In genomic region chr10:4430826-4431225, GRCm38 (mm10) we compare ENCODE assay signal across 8 mouse cellular contexts. TPM values are rescaled to one million over a fixed set of nuclear protein-coding genes. Genes with fewer than 3 reads are reported as not detected.
DNase-seq lines count a peak whose midpoint lies in the region; ATAC-seq lines count a peak whose summit lies in the region.

No protein-coding gene starts in this region.

- H3K36me3 ChIP-seq in forebrain, embryonic 10.5 days (replicated peaks) = peaks cover 36% of the 10 kb centered on the region
- H3K36me3 ChIP-seq in forebrain, embryonic 11.5 days (ENCODE audit: control insufficient read depth, insufficient read depth, low read length) = no peaks in the 10 kb centered on the region
- peaks cover 11% of the 10 kb centered on the region for H3K36me3 ChIP-seq in forebrain, embryonic 15.5 days
- H3K36me3 ChIP-seq in macrophage (ENCODE audit: inconsistent target) = peaks cover 25% of the 10 kb centered on the region

- H3K79me2 ChIP-seq in macrophage (ENCODE audit: inconsistent target) = peaks cover 42% of the 10 kb centered on the region

- no peak overlapping the region for H3K4me2 ChIP-seq in forebrain, embryonic 11.5 days (ENCODE audit: low read depth, low read length, severe bottlenecking)
- peak overlapping the region; percentile 68; the same call in 1 of the 2 replicates for H3K4me2 ChIP-seq in forebrain, embryonic 15.5 days (replicated peaks)

- peaks cover 20% of the 10 kb centered on the region for H3K4me1 ChIP-seq in forebrain, embryonic 10.5 days
- H3K4me1 ChIP-seq in forebrain, embryonic 11.5 days (replicated peaks; ENCODE audit: control insufficient read depth, insufficient read depth, low read length) = peaks cover 2% of the 10 kb centered on the region; the same call in 1 of the 2 replicates
- peaks cover 22% of the 10 kb centered on the region for H3K4me1 ChIP-seq in forebrain, embryonic 15.5 days

- no peak overlapping the region for H3K27ac ChIP-seq in forebrain, embryonic 10.5 days
- no peak overlapping the region for H3K27ac ChIP-seq in forebrain, embryonic 11.5 days (ENCODE audit: low read depth, low read length)
- H3K27ac ChIP-seq in forebrain, embryonic 15.5 days (replicated peaks) = no peak overlapping the region
- H3K27ac ChIP-seq in macrophage = peak overlapping the region; percentile 91

- H3K9ac ChIP-seq in forebrain, embryonic 11.5 days (ENCODE audit: low read length) = no peak overlapping the region
- peak overlapping the region; percentile 79; the same call in 1 of the 2 replicates for H3K9ac ChIP-seq in forebrain, embryonic 15.5 days (replicated peaks)

- WGBS in forebrain, embryonic 10.5 days = 95% methylated on average over 3 of the region's 3 CpGs
- WGBS in forebrain, embryonic 11.5 days = 88% methylated on average over 3 of the region's 3 CpGs
- 78% methylated on average over 3 of the region's 3 CpGs for WGBS in forebrain, embryonic 15.5 days
- WGBS in macrophage (ENCODE audit: missing documents) = 94% methylated on average over 3 of the region's 3 CpGs

- H3K27me3 ChIP-seq in forebrain, embryonic 10.5 days (ENCODE audit: poor library complexity, severe bottlenecking) = no peaks in the 10 kb centered on the region
- H3K27me3 ChIP-seq in forebrain, embryonic 11.5 days (ENCODE audit: control insufficient read depth, insufficient read depth, low read length) = no peaks in the 10 kb centered on the region
- no peaks in the 10 kb centered on the region for H3K27me3 ChIP-seq in forebrain, embryonic 15.5 days

- no peaks in the 10 kb centered on the region for H3K9me3 ChIP-seq in forebrain, embryonic 10.5 days
- no peaks in the 10 kb centered on the region for H3K9me3 ChIP-seq in forebrain, embryonic 11.5 days (ENCODE audit: control insufficient read depth, low read length)
- H3K9me3 ChIP-seq in forebrain, embryonic 15.5 days = no peaks in the 10 kb centered on the region

- no peak for ATAC-seq in forebrain, embryonic 11.5 days (replicated peaks; ENCODE audit: low FRiP score)
- ATAC-seq in forebrain, embryonic 15.5 days (replicated peaks) = no peak

- DNase-seq in forebrain, embryonic 10.5 days (ENCODE audit: extremely low spot score, low spot score) = no peak
- no peak for DNase-seq in forebrain, embryonic 11.5 days (ENCODE audit: low spot score)
- DNase-seq in MN1 (ENCODE audit: low spot score) = peak; percentile 76
- peak; percentile 34 for DNase-seq in kidney, adult 18-20 months
- DNase-seq in urinary bladder, postnatal 25 days (ENCODE audit: low spot score) = no peak
- no peak for DNase-seq in spleen, postnatal 4 days (ENCODE audit: low spot score in 2 of 2)

- peak overlapping the region; percentile 68 for H3K4me3 ChIP-seq in forebrain, embryonic 10.5 days
- H3K4me3 ChIP-seq in forebrain, embryonic 11.5 days (ENCODE audit: low read depth, low read length) = no peak overlapping the region
- no peak overlapping the region for H3K4me3 ChIP-seq in forebrain, embryonic 15.5 days
- peak overlapping the region; percentile 88 for H3K4me3 ChIP-seq in macrophage (ENCODE audit: inconsistent target)

RNA-seq across cellular contexts. Expression of gene Rmnd1, which starts 1.4 kb away (rescaled TPM):
- 48.5 and 50.1 TPM in 2 replicates for polyA plus RNA-seq in forebrain, embryonic 10.5 days (2016; fragmentation: Nextera tagmentation; extraction: Ambion mirVana)
- polyA plus RNA-seq in forebrain, embryonic 11.5 days (2014; fragmentation: Nextera tagmentation; extraction: Ambion mirVana) = 52.5 and 67.0 TPM in 2 replicates
- 51.7 and 59.2 TPM in 2 replicates for polyA plus RNA-seq in forebrain, embryonic 15.5 days (2015; fragmentation: Nextera tagmentation; extraction: Ambion mirVana)
- total RNA-seq in macrophage (2018; cell fraction: chromatin; rRNA removed) = 100 to 1,000 TPM in 24 of 26 experiments, 10 to 100 TPM in 2; 73.6 to 411 (median 262) TPM
- 10 to 100 TPM; 10.5 to 42.8 (median 26.5) TPM for total RNA-seq in macrophage (2018; cell fraction: cytosol; rRNA removed)
- total RNA-seq in macrophage (2018; cell fraction: nucleus; rRNA removed) = 100 to 1,000 TPM in 20 of 26 experiments, 10 to 100 TPM in 6; 66.3 to 408 (median 181) TPM
- polyA plus RNA-seq in macrophage (2018) = 23.4 to 43.3 TPM (median 41.0 TPM) in 3 replicates

RNA-seq across cellular contexts. Expression of gene Armt1, which starts 1.4 kb away (rescaled TPM):
- polyA plus RNA-seq in forebrain, embryonic 10.5 days (2016; fragmentation: Nextera tagmentation; extraction: Ambion mirVana) = 33.5 and 34.1 TPM in 2 replicates
- 27.6 and 32.6 TPM in 2 replicates for polyA plus RNA-seq in forebrain, embryonic 11.5 days (2014; fragmentation: Nextera tagmentation; extraction: Ambion mirVana)
- 14.3 and 15.0 TPM in 2 replicates for polyA plus RNA-seq in forebrain, embryonic 15.5 days (2015; fragmentation: Nextera tagmentation; extraction: Ambion mirVana)
- 10 to 100 TPM in 18 of 26 experiments, 1 to 10 TPM in 8; 3.4 to 46.6 (median 18.8) TPM for total RNA-seq in macrophage (2018; cell fraction: chromatin; rRNA removed)
- total RNA-seq in macrophage (2018; cell fraction: cytosol; rRNA removed) = 10 to 100 TPM in 7 of 26 experiments, 1 to 10 TPM in 19; 3.6 to 13.2 (median 9.0) TPM
- 10 to 100 TPM in 13 of 26 experiments, 1 to 10 TPM in 13; 4.0 to 34.2 (median 10.0) TPM for total RNA-seq in macrophage (2018; cell fraction: nucleus; rRNA removed)
- polyA plus RNA-seq in macrophage (2018) = 10.8 to 12.4 TPM (median 11.5 TPM) in 3 replicates

RNA-seq across cellular contexts. Expression of gene Zbtb2, which starts 42.9 kb away (rescaled TPM):
- 19.7 and 21.6 TPM in 2 replicates for polyA plus RNA-seq in forebrain, embryonic 10.5 days (2016; fragmentation: Nextera tagmentation; extraction: Ambion mirVana)
- 21.2 and 21.8 TPM in 2 replicates for polyA plus RNA-seq in forebrain, embryonic 11.5 days (2014; fragmentation: Nextera tagmentation; extraction: Ambion mirVana)
- polyA plus RNA-seq in forebrain, embryonic 15.5 days (2015; fragmentation: Nextera tagmentation; extraction: Ambion mirVana) = 17.8 and 18.4 TPM in 2 replicates
- total RNA-seq in macrophage (2018; cell fraction: chromatin; rRNA removed) = 10 to 100 TPM in 14 of 26 experiments, 1 to 10 TPM in 12; 4.9 to 20.0 (median 10.4) TPM
- total RNA-seq in macrophage (2018; cell fraction: cytosol; rRNA removed) = 10 to 100 TPM in 14 of 26 experiments, 1 to 10 TPM in 12; 5.4 to 15.2 (median 10.3) TPM
- 10 to 100 TPM in 19 of 26 experiments, 1 to 10 TPM in 7; 6.0 to 24.5 (median 11.3) TPM for total RNA-seq in macrophage (2018; cell fraction: nucleus; rRNA removed)
- 8.1 to 9.6 TPM (median 8.4 TPM) in 3 replicates for polyA plus RNA-seq in macrophage (2018)

RNA-seq across cellular contexts. Expression of gene Ccdc170, which starts 51.5 kb away (rescaled TPM):
- polyA plus RNA-seq in forebrain, embryonic 10.5 days (2016; fragmentation: Nextera tagmentation; extraction: Ambion mirVana) = not detected in 2 replicates
- polyA plus RNA-seq in forebrain, embryonic 11.5 days (2014; fragmentation: Nextera tagmentation; extraction: Ambion mirVana) = not detected in 2 replicates
- 0.24 and 0.32 TPM in 2 replicates for polyA plus RNA-seq in forebrain, embryonic 15.5 days (2015; fragmentation: Nextera tagmentation; extraction: Ambion mirVana)
- total RNA-seq in macrophage (2018; cell fraction: chromatin; rRNA removed) = under 1 TPM in 6 of 26 experiments, not detected in 20; 0.29 to 0.92 (median 0.53) TPM
- under 1 TPM in 4 of 26 experiments, not detected in 22; 0.06 to 0.10 (median 0.07) TPM for total RNA-seq in macrophage (2018; cell fraction: cytosol; rRNA removed)
- total RNA-seq in macrophage (2018; cell fraction: nucleus; rRNA removed) = under 1 TPM in 1 of 26 experiments, not detected in 25; 0.29 TPM
- not detected in 3 replicates for polyA plus RNA-seq in macrophage (2018)

Comparison
In these comparisons a context has a peak if more than half of its experiments do, and no peak if none do; other contexts are left out.
1. H3K4me3 ChIP-seq: peak in forebrain, embryonic 10.5 days (single experiment) and macrophage (single experiment); none in forebrain, embryonic 11.5 days (single experiment) and forebrain, embryonic 15.5 days (single experiment).
2. DNase-seq: peak in MN1 (single experiment) and kidney, adult 18-20 months (single experiment); none in forebrain, embryonic 10.5 days (single experiment), forebrain, embryonic 11.5 days (single experiment), urinary bladder, postnatal 25 days (single experiment) and spleen, postnatal 4 days (0 of 2).